ENCODE assay signal across 8 mouse cellular contexts in genomic region chr4:63215185-63215992, GRCm38 (mm10). TPM values are rescaled to one million over a fixed set of nuclear protein-coding genes. Genes with fewer than 3 reads are reported as not detected.
DNase-seq lines count a peak whose midpoint lies in the region; ATAC-seq lines count a peak whose summit lies in the region.

No protein-coding gene starts in this region.

- no peaks in the 10 kb centered on the region for H3K9me3 ChIP-seq in forebrain, embryonic 15.5 days

- peak overlapping the region; percentile 62 for H3K4me3 ChIP-seq in forebrain, embryonic 15.5 days

- peak overlapping the region; percentile 53 for H3K9ac ChIP-seq in forebrain, embryonic 15.5 days (replicated peaks)

- H3K36me3 ChIP-seq in forebrain, embryonic 15.5 days: no peaks in the 10 kb centered on the region

- H3K4me1 ChIP-seq in forebrain, embryonic 15.5 days: peaks cover 31% of the 10 kb centered on the region

- ATAC-seq in forebrain, embryonic 15.5 days (replicated peaks): peak; percentile 71

- H3K27me3 ChIP-seq in forebrain, embryonic 15.5 days: peaks cover 46% of the 10 kb centered on the region

- no peak overlapping the region for H3K27ac ChIP-seq in forebrain, embryonic 15.5 days (replicated peaks)

- WGBS in forebrain, embryonic 15.5 days: under 1% methylated on average over 63 of the region's 71 CpGs

- DNase-seq in ES-CJ7 (ENCODE audit: low read depth, low spot score): peak; percentile 57
- DNase-seq in cerebellum, adult 11 months: peak; percentile 72
- DNase-seq in heart, postnatal 4 days: peak; percentile 90
- peak; percentile 54 for DNase-seq in layer of hippocampus, adult 9-11 months
- DNase-seq in lung, postnatal 14 days: peak; percentile 86
- peak; percentile 82 for DNase-seq in ovary, postnatal 36 days (ENCODE audit: low spot score)
- peak; percentile 89 for DNase-seq in thymus, postnatal 14 days

- H3K4me2 ChIP-seq in forebrain, embryonic 15.5 days (replicated peaks): peak overlapping the region; percentile 100

RNA-seq across cellular contexts. Expression of gene Col27a1, which starts 1.6 kb away (rescaled TPM):
- 1.3 and 1.4 TPM in 2 replicates for polyA plus RNA-seq in forebrain, embryonic 15.5 days (2015; fragmentation: Nextera tagmentation; extraction: Ambion mirVana)
- total RNA-seq in heart, postnatal 4 days (2021): 1 to 10 TPM; 6.5 TPM

RNA-seq across cellular contexts. Expression of gene Kif12, which starts 43.5 kb away (rescaled TPM):
- not detected in 2 replicates for polyA plus RNA-seq in forebrain, embryonic 15.5 days (2015; fragmentation: Nextera tagmentation; extraction: Ambion mirVana)
- not detected for total RNA-seq in heart, postnatal 4 days (2021)
